Mouse (Mus musculus): ENCODE measurements around the gene Prss21.
"Not testable (repeated sequence)": the region's sequence is repeated elsewhere in the genome, so short reads cannot be mapped to it uniquely, and the experiment has no call there.

The Prss21 gene

DNA sequence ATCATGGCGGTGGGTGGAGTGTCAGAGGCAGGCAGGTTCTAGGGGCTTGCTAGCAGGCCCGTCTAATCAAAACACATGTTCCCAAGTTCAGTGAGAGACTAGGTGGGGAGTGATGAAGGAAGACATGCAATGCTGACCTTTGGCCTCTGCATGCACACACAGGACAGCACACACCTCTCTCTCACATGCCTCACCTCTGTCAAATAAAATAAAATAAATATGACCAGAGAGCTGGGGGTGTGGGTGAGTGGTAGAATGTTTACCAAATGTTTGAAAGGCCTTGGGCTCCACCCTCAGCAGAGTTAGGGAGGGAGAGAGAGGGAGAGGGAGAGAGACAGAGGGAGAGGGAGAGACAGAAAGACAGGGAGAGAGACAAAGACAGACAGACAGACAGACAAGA, 9.9 kb upstream of the Prss21 start:
- DNase-seq (ENCODE audit: extremely low read depth, insufficient read length, low spot score) = no peak

DNA sequence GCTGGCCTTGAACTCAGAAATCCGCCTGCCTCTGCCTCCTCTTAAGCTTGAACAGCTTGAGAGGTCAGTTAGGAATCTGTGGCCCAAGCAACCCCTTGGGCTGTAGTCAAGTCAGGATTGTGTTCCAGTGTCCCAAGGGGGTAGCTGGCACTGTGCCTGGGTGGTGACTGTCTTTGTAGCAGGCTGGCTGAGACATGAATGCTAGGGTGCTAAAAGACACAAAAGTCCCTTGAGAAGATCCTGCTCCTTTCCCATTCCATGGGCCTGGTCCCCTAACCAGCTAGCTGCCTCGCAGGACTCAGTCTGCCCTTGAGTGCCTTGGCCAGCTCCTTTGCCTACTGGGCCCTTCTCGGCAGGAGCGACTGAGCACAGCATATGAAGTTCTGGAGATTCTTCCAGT, 4.9 kb upstream of the Prss21 start:
- no peak for DNase-seq (ENCODE audit: extremely low read depth, insufficient read length, low spot score)

DNA sequence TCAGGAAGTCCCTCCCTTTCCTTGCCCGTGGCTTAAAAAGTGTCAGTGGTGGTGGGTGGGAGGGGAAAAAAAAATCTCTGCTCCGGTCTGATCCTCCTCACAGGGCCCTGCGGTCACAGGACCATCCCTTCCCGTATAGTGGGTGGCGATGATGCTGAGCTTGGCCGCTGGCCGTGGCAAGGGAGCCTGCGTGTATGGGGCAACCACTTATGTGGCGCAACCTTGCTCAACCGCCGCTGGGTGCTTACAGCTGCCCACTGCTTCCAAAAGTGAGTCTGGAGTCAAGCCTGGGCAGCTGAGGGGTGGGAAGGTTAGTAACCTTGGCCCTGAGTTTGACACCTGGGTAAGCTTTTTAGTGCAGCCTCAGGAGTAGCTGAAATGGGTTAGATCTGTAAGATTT, 657 bp downstream of the Prss21 start:
- no peak for DNase-seq (ENCODE audit: extremely low read depth, insufficient read length, low spot score)

DNA sequence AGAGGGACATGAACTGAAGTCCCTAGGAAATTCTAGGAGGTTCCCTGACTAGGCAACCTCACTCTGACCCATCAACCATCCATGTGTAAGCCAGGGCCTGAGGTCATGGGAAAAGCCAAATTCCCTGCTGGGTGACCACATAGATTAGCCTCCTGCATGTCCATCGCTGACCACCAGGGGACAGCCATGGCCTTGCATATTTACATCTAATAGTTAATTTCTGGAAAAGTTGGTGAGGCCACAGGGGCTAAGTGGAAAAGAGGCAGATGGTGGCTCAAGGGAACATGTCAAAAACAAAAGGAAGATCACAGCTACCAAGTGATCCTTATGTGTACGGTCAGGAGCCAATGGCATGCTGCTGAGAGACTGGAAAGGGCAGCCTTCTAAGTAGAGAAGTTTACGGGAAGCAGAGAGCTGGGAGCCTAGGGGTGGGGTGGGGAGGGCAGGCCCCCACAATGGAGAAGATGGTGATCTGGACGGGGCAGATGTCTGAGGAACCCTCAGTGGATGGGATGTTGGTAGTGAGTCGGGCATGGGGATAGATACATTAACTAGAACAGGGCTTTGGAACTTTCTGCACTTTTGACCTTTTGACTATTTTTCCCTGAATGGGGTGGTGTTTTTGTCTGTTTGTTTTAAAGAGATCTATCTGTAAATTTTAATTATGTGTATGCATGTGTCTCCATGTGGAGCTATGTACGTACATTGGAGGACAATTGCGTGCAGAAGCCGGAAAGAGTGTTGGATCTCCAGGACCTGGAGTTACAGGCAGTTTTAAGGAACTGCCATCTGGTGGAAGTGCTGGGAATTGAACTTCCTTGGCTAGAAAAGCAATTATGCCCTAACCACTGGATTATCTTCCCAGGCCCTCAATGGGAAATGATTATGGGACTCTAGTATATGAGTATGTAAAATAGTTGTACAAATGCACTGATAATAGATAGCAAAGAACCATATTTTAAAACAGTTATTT, 6.3 kb downstream of the Prss21 start:
- DNase-seq (ENCODE audit: extremely low read depth, insufficient read length, low spot score) = peak; percentile 44

DNA sequence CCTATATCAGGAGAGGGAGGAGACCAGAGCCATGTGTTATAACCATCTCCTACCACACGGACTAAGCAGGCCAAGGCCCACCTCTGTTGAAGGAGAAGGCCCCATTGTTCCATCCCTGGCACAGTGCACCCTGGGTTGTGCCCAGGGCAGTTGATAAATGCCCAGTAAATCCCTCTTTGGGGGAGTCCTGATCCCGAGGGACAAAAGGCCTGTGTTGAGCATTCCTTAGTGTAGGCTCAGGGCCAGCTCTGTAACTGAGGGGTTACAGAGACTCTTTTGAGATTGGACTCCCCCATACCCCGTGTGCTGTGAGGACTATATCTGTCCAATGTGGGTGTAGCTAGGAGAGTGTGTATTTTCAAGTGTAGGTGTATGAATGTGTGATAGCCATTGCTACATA, 8.9 kb downstream of the Prss21 start:
- DNase-seq (ENCODE audit: extremely low read depth, insufficient read length, low spot score) = no peak

DNA sequence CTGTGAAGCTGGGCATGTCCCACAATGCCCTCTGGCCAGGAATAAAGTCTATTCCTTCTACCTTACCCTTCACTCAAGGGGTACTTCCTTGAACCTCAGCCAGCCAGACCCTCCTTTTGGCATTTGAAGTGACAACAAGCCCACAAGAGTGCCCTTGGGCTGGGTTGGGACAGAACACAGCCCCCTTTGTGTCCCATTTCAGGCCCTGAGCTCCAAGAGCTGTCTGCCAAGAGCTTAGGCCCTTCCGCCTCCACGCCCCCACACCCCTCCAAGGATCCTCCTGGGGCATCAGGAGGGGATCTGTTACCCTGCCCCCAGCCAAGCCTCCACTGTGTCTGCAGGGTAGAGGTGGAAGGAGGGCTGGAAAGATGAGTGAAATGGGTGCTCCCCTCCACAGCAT, 9.3 kb downstream of the Prss21 start:
- DNase-seq (ENCODE audit: extremely low read depth, insufficient read length, low spot score) = no peak

DNA sequence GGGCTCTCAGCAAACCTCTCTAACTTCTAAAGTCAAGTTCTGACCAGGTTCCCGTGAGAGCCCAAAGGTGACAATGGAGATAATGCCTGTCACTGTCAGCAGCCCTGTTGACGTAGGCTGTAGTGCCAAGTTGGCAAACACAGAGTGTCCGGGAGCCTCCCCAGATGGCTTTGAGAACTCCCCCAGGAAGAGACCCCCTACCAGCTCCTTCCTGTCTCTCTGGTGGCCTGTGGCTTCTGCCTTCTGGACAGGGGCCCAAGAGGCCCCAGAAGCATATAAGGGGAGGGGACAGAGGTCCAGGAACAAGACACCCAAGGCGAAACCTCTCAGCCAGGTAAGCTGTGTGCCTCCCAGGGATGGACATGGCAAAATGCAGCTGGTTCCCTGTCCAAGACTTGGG, 12.7 kb downstream of the Prss21 start, which contains the start of the genes Dcpp1 and Dcpp2:
TSS of gene Dcpp1 (plus strand) at position 301 of the 400 bp plus-strand sequence.
TSS of gene Dcpp2 (plus strand) at position 305 of the 400 bp plus-strand sequence.
- not testable (repeated sequence) for DNase-seq (ENCODE audit: extremely low read depth, insufficient read length, low spot score)

DNA sequence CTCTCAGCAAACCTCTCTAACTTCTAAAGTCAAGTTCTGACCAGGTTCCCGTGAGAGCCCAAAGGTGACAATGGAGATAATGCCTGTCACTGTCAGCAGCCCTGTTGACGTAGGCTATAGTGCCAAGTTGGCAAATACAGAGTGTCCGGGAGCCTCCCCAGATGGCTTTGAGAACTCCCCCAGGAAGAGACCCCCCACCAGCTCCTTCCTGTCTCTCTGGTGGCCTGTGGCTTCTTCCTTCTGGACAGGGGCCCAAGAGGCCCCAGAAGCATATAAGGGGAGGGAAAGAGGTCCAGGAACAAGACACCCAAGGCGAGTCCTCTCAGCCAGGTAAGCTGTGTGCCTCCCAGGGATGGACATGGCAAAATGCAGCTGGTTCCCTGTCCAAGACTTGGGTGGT, 49.3 kb downstream of the Prss21 start, which contains the start of gene Dcpp3:
TSS of gene Dcpp3 (plus strand) at position 301 of the 400 bp plus-strand sequence.
- DNase-seq (ENCODE audit: extremely low read depth, insufficient read length, low spot score) = not testable (repeated sequence)
